Mouse (Mus musculus) left cerebral cortex, postnatal 10 days (tissue): ENCODE results near the gene Spata2. TPM values are rescaled to one million over a fixed set of nuclear protein-coding genes. Genes with fewer than 3 reads are reported as not detected.

Experiments used
- total RNA-seq, 2 experiments: library from RNA; stranded (reverse); gene quantifications; 2 replicates each; pipeline ENCODE4 v1.2.3; 2021

The Spata2 gene
- total RNA-seq, 2 experiments from 2014 or later, result 68.2 to 69.8 TPM

Other genes starting within 250 kb of the Spata2 start
- gene B4galt5, start 143.7 kb downstream of the Spata2 start, total RNA-seq, result 10 to 100 TPM; 63.0 to 70.2 TPM
- 10 to 100 TPM; 33.9 to 35.6 TPM for gene Slc9a8, start 71.2 kb downstream of the Spata2 start, total RNA-seq
- 10 to 100 TPM; 31.5 to 34.3 TPM for gene Rnf114, start 242 bp downstream of the Spata2 start, total RNA-seq
- gene Snai1, start 45.3 kb upstream of the Spata2 start, total RNA-seq, result 1 to 10 TPM in 1 of 2 experiments, under 1 TPM in 1; 0.47 to 1.6 TPM
- 100 to 1,000 TPM; 245 to 255 TPM for gene Ube2v1, start 139.2 kb upstream of the Spata2 start, total RNA-seq
- 10 to 100 TPM; 47.2 to 47.5 TPM for gene Gm20431, start 168.6 kb upstream of the Spata2 start, total RNA-seq
- gene Cebpb, start 196.0 kb upstream of the Spata2 start, total RNA-seq, result 10 to 100 TPM in 1 of 2 experiments, 1 to 10 TPM in 1; 7.8 to 10.0 TPM
- gene Tmem189, start 196.9 kb upstream of the Spata2 start, total RNA-seq, result 10 to 100 TPM; 48.4 to 50.2 TPM